Mouse (Mus musculus) lung, embryonic 15.5 days (tissue): ENCODE measurements around the gene Brap. TPM values are rescaled to one million over a fixed set of nuclear protein-coding genes. Genes with fewer than 3 reads are reported as not detected.
"Not testable (repeated sequence)": the region's sequence is repeated elsewhere in the genome, so short reads cannot be mapped to it uniquely, and the experiment has no call there.

Source experiments
- ATAC-seq: fragments of 200-750 bp; cut with Nextera tagmentation; 2 replicates; pipeline ENCODE4 v1.8.0; 2017; ENCODE audit warnings: moderate number of reproducible peaks, borderline replicate concordance; ENCODE audit not compliant: low FRiP score, low TSS enrichment; ENCODE audit errors: extremely low read depth
- H3K27ac ChIP-seq: fragments of 300-500 bp; sonication (generic); 2 replicates; pipeline ENCODE4 v1.5.1; 2015; ENCODE audit warnings: moderate library complexity, mild to moderate bottlenecking, inconsistent platforms
- H3K27me3 ChIP-seq: fragments of 300-500 bp; sonication (generic); 2 replicates; pipeline ENCODE4 v1.6.1; 2015; ENCODE audit warnings: inconsistent platforms
- H3K36me3 ChIP-seq: fragments of 300-500 bp; sonication (generic); 2 replicates; pipeline ENCODE4 v1.6.1; 2015; ENCODE audit warnings: inconsistent platforms
- H3K4me1 ChIP-seq: fragments of 300-500 bp; sonication (generic); 2 replicates; pipeline ENCODE4 v1.6.1; 2015; ENCODE audit warnings: inconsistent platforms
- H3K4me2 ChIP-seq: fragments of 300-500 bp; sonication (generic); 2 replicates; pipeline ENCODE4 v1.6.1; 2015; ENCODE audit warnings: inconsistent platforms, mild to moderate bottlenecking, moderate library complexity
- H3K4me3 ChIP-seq: fragments of 300-500 bp; sonication (generic); 2 replicates; pipeline ENCODE4 v1.5.1; 2015; ENCODE audit warnings: mild to moderate bottlenecking, inconsistent platforms
- H3K9ac ChIP-seq: fragments of 300-500 bp; sonication (generic); 2 replicates; pipeline ENCODE4 v1.6.1; 2015; ENCODE audit warnings: inconsistent platforms
- H3K9me3 ChIP-seq: fragments of 300-500 bp; sonication (generic); 2 replicates; pipeline ENCODE4 v1.6.1; 2016; ENCODE audit warnings: inconsistent platforms
- WGBS: fragments of 180-500 bp; shearing (Covaris S2); methylation state at CpG from one replicate; pipeline ENCODE4 v1.1.7; 2015; 5-methylcytosine and 5-hydroxymethylcytosine counted together
- polyA plus RNA-seq: library from polyadenylated mRNA; unstranded; fragments of >200 nt; fragmentation: Nextera tagmentation; extraction: Ambion mirVana; gene quantifications from 2 replicates; pipeline ENCODE4 v1.2.1, GENCODE M21; 2015

The Brap gene
- polyA plus RNA-seq, result 38.4 and 41.4 TPM in 2 replicates

DNA sequence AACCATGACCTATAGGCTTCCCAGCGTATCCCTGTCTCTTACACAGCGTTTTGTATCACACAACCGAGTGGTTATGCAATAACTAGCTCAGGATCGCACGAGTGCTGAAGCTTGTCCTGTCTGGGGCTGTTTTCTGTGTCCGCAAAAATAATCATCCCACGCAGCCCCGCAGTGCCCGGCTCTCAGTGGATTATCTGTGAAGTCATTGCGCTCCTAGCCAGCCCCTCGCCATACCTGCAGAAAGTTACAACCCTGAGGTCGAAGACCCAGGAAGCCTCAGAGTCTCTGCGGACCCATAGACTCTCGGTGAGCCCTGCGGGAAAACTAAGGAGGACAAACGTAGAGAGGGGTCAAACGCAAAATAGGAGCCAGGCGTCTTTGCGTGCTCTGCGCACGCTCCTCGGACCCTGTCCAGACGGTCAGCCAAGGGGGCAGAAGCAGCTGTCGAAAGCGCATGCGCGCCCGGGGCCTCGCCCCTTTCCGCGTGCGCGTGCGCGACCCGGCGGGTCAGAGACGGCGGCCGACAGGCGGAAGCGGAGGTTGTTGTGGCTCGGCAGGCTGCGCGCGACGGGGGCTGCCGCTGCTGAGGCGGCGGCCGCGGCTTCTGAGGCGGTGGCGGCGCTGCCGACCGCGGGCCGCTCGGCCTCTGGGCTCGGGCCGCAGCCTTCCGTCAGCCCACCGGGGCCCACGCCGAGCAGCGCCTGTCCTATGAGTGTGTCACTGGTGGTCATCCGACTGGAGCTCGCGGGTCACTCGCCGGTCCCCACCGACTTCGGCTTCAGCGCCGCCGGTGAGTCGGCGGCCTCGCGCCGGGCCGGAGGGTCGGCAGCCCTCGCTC is at the start of gene Brap, which contains the start of gene Acad10:
TSS of gene Brap (plus strand) at position 505 of the 838 bp plus-strand sequence.
TSS of gene Acad10 (minus strand) at position 456 of the 838 bp plus-strand sequence.
- Histone ChIP-seq H3K9ac (peak within 1 kb of the TSS; percentile 90), H3K4me2 (peak within 1 kb of the TSS; percentile 85), H3K9me3 (no peaks in the 10 kb centered on the region), H3K27ac (peak within 1 kb of the TSS; percentile 61), H3K4me1 (peaks cover 15% of the 10 kb centered on the region; the same call in 1 of the 2 replicates), H3K27me3 (no peaks in the 10 kb centered on the region), H3K4me3 (peak within 1 kb of the TSS; percentile 82), H3K36me3 (peaks cover 24% of the 10 kb centered on the region)
- 1% methylated on average over 70 of the region's 85 CpGs for WGBS
- peak; percentile 91 for ATAC-seq

DNA sequence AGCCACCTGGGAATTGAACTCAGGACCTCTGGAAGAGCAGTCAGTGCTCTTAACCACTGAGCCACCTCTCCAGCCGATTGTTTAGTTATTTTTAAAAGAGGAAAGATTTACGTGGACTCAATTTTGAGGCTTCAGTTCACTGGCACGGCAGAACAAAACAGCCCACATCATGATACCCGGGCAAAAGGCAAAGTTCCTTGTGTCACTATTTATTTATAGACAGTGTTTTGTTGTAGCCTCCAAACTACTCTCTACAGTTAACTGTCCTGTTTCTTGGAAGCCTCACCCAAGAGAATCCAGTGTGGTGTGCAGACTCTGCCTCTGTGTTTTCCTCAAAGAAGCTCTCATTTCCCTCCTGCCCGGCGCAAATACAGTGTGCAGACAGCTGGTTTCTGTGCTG is 48.3 kb upstream of the Brap start:
- Histone ChIP-seq H3K36me3 (no peaks in the 10 kb centered on the region), H3K4me1 (no peaks in the 10 kb centered on the region), H3K27ac (no peak overlapping the region), H3K4me3 (no peak overlapping the region), H3K9ac (no peak overlapping the region), H3K9me3 (no peaks in the 10 kb centered on the region), H3K4me2 (no peak overlapping the region), H3K27me3 (no peaks in the 10 kb centered on the region)
- WGBS, result 82% methylated on average over 6 of the region's 6 CpGs
- ATAC-seq, result no peak

DNA sequence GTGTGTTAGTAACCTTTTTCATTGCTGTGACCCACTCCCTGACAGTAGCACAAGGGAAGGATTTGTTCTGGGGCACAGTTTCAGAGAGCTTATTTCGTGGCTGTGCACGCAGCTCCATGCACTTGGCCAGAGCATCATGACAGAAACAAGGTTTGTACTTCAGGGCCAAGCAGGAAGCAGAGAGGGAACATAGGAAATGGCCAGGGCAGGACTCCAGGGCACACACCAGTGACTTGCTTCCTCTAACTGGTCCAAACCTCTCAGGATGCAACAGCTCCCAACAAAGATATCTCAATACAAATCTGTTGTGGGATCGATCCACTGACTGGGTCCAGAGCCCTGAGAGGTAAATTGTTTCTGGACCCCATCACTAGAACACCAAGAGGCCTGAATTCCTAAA is 45.4 kb upstream of the Brap start:
- H3K4me1 ChIP-seq, H3K4me2 ChIP-seq, H3K36me3 ChIP-seq, H3K9me3 ChIP-seq, ATAC-seq, H3K27ac ChIP-seq, H3K27me3 ChIP-seq, H3K9ac ChIP-seq, H3K4me3 ChIP-seq: not testable (repeated sequence)
- WGBS, result 78% methylated on average over 3 of the region's 3 CpGs

DNA sequence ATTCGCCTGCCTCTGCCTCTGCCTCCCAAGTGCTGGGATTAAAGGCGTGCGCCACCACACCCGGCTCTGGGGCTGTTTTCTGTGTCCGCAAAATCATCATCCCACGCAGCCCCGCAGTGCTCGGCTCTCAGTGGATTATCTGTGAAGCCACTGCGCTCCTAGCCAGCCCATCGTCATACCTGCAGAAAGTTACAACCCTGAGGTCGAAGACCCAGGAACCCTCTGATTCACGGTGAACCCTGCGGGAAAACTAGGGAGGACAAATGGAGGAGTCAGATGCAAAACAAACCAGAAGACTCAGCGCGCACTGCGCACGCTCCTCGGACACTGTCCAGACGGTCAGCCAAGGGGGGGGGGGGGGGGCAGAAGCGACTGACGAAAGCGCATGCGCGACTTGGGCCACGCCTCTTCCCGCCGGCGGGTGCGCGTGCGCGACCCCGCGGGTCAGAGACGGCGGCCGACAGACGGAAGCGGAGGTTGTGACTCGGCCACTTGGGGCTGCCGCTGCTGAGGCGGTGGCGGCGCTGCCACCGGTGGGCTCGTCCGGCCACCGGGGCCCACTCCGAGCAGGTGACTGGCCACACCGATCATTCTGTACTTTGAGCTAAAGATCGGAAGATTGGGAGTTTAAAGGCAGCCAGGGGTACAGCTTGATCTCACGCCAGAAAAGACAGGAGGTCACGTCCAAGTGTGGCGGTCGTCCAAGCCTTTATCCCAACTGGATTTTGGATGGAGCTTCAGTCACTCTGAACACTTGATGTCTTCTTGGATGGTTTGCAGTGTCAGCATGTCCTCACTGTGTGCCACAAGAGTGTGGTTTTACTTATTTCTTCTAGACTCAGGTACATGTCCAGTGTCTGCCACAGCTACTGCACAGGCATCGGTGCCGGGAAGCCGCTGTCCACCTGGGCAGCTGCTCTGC is 41.5 kb upstream of the Brap start, which contains the start of gene Acad12:
TSS of gene Acad12 (minus strand) at position 347 of the 922 bp plus-strand sequence.
- peak within 1 kb of the TSS; percentile 87 for H3K27ac ChIP-seq
- peak; percentile 87 for ATAC-seq
- peaks cover 7% of the 10 kb centered on the region for H3K4me1 ChIP-seq
- H3K9me3 ChIP-seq, result no peaks in the 10 kb centered on the region
- H3K9ac ChIP-seq, result peak within 1 kb of the TSS; percentile 74
- H3K4me3 ChIP-seq, result peak within 1 kb of the TSS; percentile 85
- H3K27me3 ChIP-seq, result no peaks in the 10 kb centered on the region
- no peaks in the 10 kb centered on the region for H3K36me3 ChIP-seq
- H3K4me2 ChIP-seq, result peak within 1 kb of the TSS; percentile 65
- WGBS, result under 1% methylated on average over 55 of the region's 58 CpGs

DNA sequence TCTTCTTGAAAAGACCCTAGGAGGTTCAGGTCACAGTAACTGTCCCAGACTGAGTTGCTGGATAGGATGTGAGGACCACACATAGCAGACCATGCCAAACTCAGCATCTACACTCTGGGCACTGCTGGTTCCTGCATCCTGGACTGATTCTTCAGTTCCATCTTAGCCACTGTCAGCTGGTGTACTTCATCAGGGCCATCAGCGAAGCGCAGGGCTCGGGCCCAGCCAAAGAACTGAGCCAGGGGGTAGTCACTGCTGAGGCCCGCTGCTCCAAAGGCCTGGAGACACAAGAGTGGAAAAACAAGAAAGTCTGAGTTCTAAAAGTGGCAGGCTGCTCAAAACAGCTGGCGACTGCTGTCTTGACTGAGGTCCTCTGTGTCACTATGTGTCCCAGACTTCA is 39.3 kb upstream of the Brap start:
- Histone ChIP-seq H3K4me2 (no peak overlapping the region), H3K27me3 (no peaks in the 10 kb centered on the region), H3K9ac (no peak overlapping the region), H3K9me3 (no peaks in the 10 kb centered on the region), H3K27ac (no peak overlapping the region), H3K4me3 (no peak overlapping the region), H3K36me3 (no peaks in the 10 kb centered on the region), H3K4me1 (peaks cover 7% of the 10 kb centered on the region)
- 91% methylated on average over 5 of the region's 5 CpGs for WGBS
- ATAC-seq, result no peak

DNA sequence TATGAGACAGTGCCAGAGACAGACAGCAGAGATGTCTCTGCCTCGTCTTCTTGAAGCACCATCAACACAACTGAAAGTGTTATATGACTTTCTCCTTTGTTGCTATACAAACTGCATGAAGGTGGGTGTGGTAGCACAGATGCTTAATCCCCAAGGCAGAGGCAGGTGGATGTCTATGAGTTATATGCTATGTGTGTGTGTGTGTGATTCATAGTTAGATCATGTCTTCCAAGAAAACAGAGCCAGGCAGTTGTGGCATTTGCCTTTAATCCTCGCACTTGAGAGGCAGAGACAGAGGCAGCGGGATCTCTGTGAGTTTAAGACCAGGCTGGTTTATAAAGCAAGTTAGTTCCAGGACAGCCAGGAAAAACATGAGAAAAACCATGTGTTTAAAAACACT is 37.1 kb upstream of the Brap start:
- WGBS, result 75% methylated on average over 3 of the region's 3 CpGs
- Histone ChIP-seq H3K4me3 (no peak overlapping the region), H3K4me2 (no peak overlapping the region), H3K9me3 (no peaks in the 10 kb centered on the region), H3K27ac (no peak overlapping the region), H3K36me3 (no peaks in the 10 kb centered on the region), H3K27me3 (no peaks in the 10 kb centered on the region), H3K4me1 (peaks cover 7% of the 10 kb centered on the region), H3K9ac (no peak overlapping the region)
- ATAC-seq, result no peak

DNA sequence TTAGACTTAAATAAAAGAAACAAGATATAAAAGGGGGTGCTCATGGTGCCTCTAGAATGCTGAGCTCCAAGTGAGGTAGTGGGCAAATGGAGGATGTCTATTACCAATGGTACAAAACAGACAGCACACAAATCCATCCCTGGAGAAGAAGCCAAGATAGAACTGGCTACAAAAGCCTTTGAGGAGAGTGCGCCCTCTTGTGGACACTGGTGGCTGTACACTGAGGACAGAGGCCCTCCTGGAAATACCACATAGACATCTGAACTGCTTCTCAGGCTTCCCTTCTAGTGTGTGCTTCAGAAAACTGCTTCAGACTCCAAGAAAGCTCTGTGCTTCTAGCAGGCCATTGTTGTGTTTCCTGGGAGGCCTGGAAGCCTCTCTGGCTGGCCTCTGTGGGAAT is 32.5 kb upstream of the Brap start:
- WGBS, result 4% methylated on average over 1 of the region's 1 CpGs
- no peak for ATAC-seq

DNA sequence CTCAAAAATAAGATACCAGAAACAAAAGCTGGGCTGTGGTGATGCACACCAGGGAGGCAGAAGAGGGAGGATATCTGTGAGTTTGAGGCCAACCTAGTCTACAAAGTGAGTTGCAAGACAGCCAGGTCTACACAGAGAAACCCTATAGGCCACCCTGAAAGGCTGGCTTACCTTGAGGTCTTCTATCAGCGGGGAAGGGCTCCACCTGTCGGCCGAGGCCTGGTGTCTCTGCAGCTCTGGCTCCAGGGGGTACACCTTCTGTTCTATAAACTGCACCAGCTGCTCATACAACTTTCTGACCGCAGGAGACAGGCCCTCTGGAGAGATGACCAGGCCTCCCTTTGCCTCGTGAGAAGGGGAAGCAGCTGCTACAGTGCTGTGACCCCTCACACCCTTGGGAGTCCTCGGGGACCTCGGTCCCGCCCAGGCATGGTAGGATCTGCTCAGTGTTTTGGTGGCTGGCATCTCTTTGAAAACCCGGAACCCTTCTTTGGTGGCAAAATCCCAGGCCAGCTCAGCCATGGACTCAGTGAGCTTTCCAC is 29.2 kb upstream of the Brap start:
- H3K9ac ChIP-seq, H3K36me3 ChIP-seq, H3K4me2 ChIP-seq, H3K27me3 ChIP-seq, ATAC-seq, H3K9me3 ChIP-seq, H3K4me3 ChIP-seq, H3K27ac ChIP-seq, H3K4me1 ChIP-seq: not testable (repeated sequence)
- 55% methylated on average over 9 of the region's 9 CpGs for WGBS

More for the DNA sequence above, 32.5 kb upstream of the Brap start:
- H3K9ac ChIP-seq, result no peak overlapping the region
- no peak overlapping the region for H3K4me3 ChIP-seq
- no peak overlapping the region for H3K27ac ChIP-seq
- no peaks in the 10 kb centered on the region for H3K36me3 ChIP-seq
- no peaks in the 10 kb centered on the region for H3K9me3 ChIP-seq
- no peaks in the 10 kb centered on the region for H3K27me3 ChIP-seq
- no peaks in the 10 kb centered on the region for H3K4me1 ChIP-seq
- no peak overlapping the region for H3K4me2 ChIP-seq

DNA sequence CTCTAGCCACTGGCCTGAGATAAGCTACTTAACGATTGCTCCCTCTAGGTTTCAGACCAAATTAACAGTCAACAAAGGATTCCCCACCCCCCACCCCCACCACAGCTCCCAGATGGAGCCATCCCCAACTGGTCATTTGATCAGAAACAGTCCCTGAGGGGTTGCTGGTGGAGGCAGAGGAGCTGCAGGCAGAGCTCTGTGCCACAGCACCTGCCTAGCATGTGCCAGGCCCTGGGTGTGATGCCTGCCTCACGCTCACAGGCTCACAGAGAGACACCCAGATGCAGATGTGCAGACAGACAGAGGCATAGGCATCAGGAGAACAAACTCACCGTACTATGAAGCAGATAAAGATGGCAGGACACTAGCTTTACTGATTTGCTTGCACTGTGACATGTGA is 27.6 kb upstream of the Brap start:
- no peak overlapping the region for H3K4me2 ChIP-seq
- H3K27me3 ChIP-seq, result no peaks in the 10 kb centered on the region
- no peak for ATAC-seq
- H3K27ac ChIP-seq, result no peak overlapping the region
- no peaks in the 10 kb centered on the region for H3K9me3 ChIP-seq
- no peak overlapping the region for H3K9ac ChIP-seq
- no peaks in the 10 kb centered on the region for H3K4me1 ChIP-seq
- no peak overlapping the region for H3K4me3 ChIP-seq
- 31% methylated on average over 3 of the region's 3 CpGs for WGBS
- H3K36me3 ChIP-seq, result no peaks in the 10 kb centered on the region

DNA sequence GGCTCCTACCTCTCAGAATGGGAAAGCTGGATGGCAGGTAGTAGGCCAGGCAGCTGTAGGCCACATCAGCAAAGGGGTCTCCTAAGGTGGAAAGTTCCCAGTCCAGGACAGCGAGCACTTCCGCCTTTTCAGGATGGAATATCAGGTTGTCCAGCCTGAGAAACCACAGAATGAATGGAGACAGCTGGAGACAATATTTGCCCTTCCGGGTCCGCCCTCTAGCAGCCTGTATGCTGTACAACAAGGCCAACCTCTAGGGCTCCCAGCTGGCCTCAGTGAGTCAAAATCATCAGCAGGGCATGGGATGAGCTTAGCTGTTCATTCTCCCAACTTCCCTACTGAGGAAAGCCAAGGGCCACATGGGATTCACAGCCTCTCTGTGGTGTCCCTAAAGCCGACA is 25.7 kb upstream of the Brap start:
- no peak overlapping the region for H3K27ac ChIP-seq
- 89% methylated on average over 5 of the region's 5 CpGs for WGBS
- H3K4me3 ChIP-seq, result no peak overlapping the region
- no peak for ATAC-seq
- no peak overlapping the region for H3K4me2 ChIP-seq
- H3K4me1 ChIP-seq, result no peaks in the 10 kb centered on the region
- H3K27me3 ChIP-seq, result no peaks in the 10 kb centered on the region
- no peak overlapping the region for H3K9ac ChIP-seq
- H3K36me3 ChIP-seq, result no peaks in the 10 kb centered on the region
- H3K9me3 ChIP-seq, result no peaks in the 10 kb centered on the region

DNA sequence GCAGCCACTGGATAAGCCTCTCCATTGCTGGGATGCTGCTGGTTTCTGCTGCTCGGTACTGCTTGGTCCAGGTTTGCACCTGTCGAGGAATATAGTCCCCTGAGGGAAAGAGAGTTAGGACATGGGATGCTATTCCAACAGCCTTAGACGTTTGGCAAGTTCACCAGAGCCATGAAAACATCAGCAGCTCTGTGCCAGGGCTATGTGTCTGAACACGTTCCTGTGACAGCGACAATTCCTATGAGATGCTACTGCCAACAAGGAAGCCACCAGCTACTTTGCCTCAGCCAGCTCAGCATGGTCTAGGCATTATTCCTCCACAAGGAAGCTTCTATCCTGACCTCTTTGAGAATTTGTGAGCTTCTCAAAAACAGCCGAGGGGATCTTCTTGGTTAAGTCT is 23.1 kb upstream of the Brap start:
- no peak overlapping the region for H3K4me3 ChIP-seq
- 77% methylated on average over 6 of the region's 6 CpGs for WGBS
- ATAC-seq, result no peak

More for the DNA sequence above, 23.1 kb upstream of the Brap start:
- H3K36me3 ChIP-seq, result no peaks in the 10 kb centered on the region
- H3K9me3 ChIP-seq, result no peaks in the 10 kb centered on the region
- no peak overlapping the region for H3K9ac ChIP-seq
- no peak overlapping the region for H3K27ac ChIP-seq
- H3K4me1 ChIP-seq, result no peaks in the 10 kb centered on the region
- H3K27me3 ChIP-seq, result no peaks in the 10 kb centered on the region
- no peak overlapping the region for H3K4me2 ChIP-seq
